Mouse (Mus musculus) right cerebral cortex, postnatal 36 days (tissue): ENCODE measurements around the gene Ocln.
A peak's percentile ranks its signal among the peaks of the same experiment; 100 is the strongest.
"Not testable (repeated sequence)": the region's sequence is repeated elsewhere in the genome, so short reads cannot be mapped to it uniquely, and the experiment has no call there.

Experiments used
- DNase-seq, 2 experiments: peaks; one replicate each; pipeline ENCODE4 v3.0.0; 2022; ENCODE audit warnings: low spot score in 2 of 2, mixed read lengths in 1 of 2

Gene Ocln

GRCm38 (mm10) chr13:100492061-100492787, 60.3 kb downstream of the Ocln start, which contains the start of gene Gtf2h2:
Gtf2h2 (minus strand) TSS chr13:100492579.
- DNase-seq = peak; percentile 40 to 65

GRCm38 (mm10) chr13:100491623-100492022, 60.9 kb downstream of the Ocln start:
- DNase-seq = no peak

- no peak for DNase-seq
Observed at GRCm38 (mm10) chr13:100490424-100490823, 62.1 kb downstream of the Ocln start.

- no peak for DNase-seq
Observed at GRCm38 (mm10) chr13:100483610-100484009, 68.9 kb downstream of the Ocln start.

GRCm38 (mm10) chr13:100463527-100464222, 88.8 kb downstream of the Ocln start:
- no peak for DNase-seq

- no peak for DNase-seq
Observed at GRCm38 (mm10) chr13:100461336-100461735, 91.2 kb downstream of the Ocln start.

GRCm38 (mm10) chr13:100452415-100453127, 99.9 kb downstream of the Ocln start, which contains the start of gene Naip1:
Naip1 (minus strand) TSS chr13:100452869.
- not testable (repeated sequence) for DNase-seq

GRCm38 (mm10) chr13:100449495-100449894, 103.0 kb downstream of the Ocln start:
- no peak for DNase-seq
